Mouse (Mus musculus): Measurements from ENCODE around the gene Tenm2. TPM values are rescaled to one million over a fixed set of nuclear protein-coding genes. Genes with fewer than 3 reads are reported as not detected.

Gene Tenm2
- total and polyA plus RNA-seq, 3 experiments, result not detected

- Histone ChIP-seq H3K4me1 (ENCODE audit: control insufficient read depth in 1 of 2, insufficient read depth in 2 of 2, low read length in 2 of 2) (no peaks in the 10 kb centered on the region), H3K79me2 (ENCODE audit: control insufficient read depth, insufficient read depth, low read length, poor library complexity) (no peaks in the 10 kb centered on the region), H3K9ac (ENCODE audit: control insufficient read depth, low read depth, low read length, poor library complexity, severe bottlenecking) (no peak overlapping the region), H3K4me3 (ENCODE audit: control insufficient read depth in 1 of 2, insufficient read depth in 1 of 2, low read depth in 2 of 2, low read length in 2 of 2) (no peak overlapping the region), H3K27ac (ENCODE audit: control insufficient read depth, low read depth, low read length) (no peak overlapping the region), H3K36me3 (ENCODE audit: control insufficient read depth in 1 of 2, insufficient read depth in 2 of 2, low read length in 2 of 2) (no peaks in the 10 kb centered on the region), H3K9me3 (replicated peaks; ENCODE audit: insufficient read depth, low read length) (no peaks in the 10 kb centered on the region), H3K27me3 (ENCODE audit: control insufficient read depth in 1 of 2, insufficient read depth in 2 of 2, low read length in 2 of 2) (no peaks in the 10 kb centered on the region)
- TF ChIP-seq USF1 (IDR thresholded peaks at IDR 0.05; ENCODE audit: low read depth, low read length), result no peak
- no peak for TF ChIP-seq E2F4 (IDR thresholded peaks at IDR 0.05; ENCODE audit: borderline replicate concordance, low read depth, low read length)
- no peak for TF ChIP-seq USF2 (IDR thresholded peaks at IDR 0.05; ENCODE audit: borderline replicate concordance in 1 of 2, insufficient read depth in 1 of 2, low read depth in 1 of 2, low read length in 2 of 2)
- no peak for TF ChIP-seq RCOR1 (IDR thresholded peaks at IDR 0.05; ENCODE audit: low read depth, low read length)
- TF ChIP-seq CHD2 (IDR thresholded peaks at IDR 0.05; ENCODE audit: low read length), result no peak
- no peak for TF ChIP-seq CHD1 (IDR thresholded peaks at IDR 0.05; ENCODE audit: low read depth, low read length)
- no peak for TF ChIP-seq POLR2AphosphoS5 (IDR thresholded peaks at IDR 0.05; ENCODE audit: borderline replicate concordance, low read depth, low read length)
- TF ChIP-seq RAD21 (IDR thresholded peaks at IDR 0.05; ENCODE audit: low read depth, low read length), result no peak
- no peak for TF ChIP-seq MAZ (IDR thresholded peaks at IDR 0.05; ENCODE audit: low read depth, low read length)
- TF ChIP-seq MYB (IDR thresholded peaks at IDR 0.05; ENCODE audit: low read depth, low read length), result no peak
- TF ChIP-seq HCFC1 (IDR thresholded peaks at IDR 0.05; ENCODE audit: low read depth, low read length), result no peak
- no peak for TF ChIP-seq TBP (IDR thresholded peaks at IDR 0.05; ENCODE audit: low read depth, low read length)
- DNase-seq (ENCODE audit: low read depth, low spot score), result no peak
Measured at GRCm38 (mm10) chr11:36052091-36052490, 1183.7 kb downstream of the Tenm2 start.

GRCm38 (mm10) chr11:36049547-36049946, 1186.2 kb downstream of the Tenm2 start:
- Histone ChIP-seq H3K27ac (ENCODE audit: control insufficient read depth, low read depth, low read length) (no peak overlapping the region), H3K9me3 (replicated peaks; ENCODE audit: insufficient read depth, low read length) (no peaks in the 10 kb centered on the region), H3K36me3 (ENCODE audit: control insufficient read depth in 1 of 2, insufficient read depth in 2 of 2, low read length in 2 of 2) (no peaks in the 10 kb centered on the region), H3K79me2 (ENCODE audit: control insufficient read depth, insufficient read depth, low read length, poor library complexity) (no peaks in the 10 kb centered on the region), H3K4me1 (ENCODE audit: control insufficient read depth in 1 of 2, insufficient read depth in 2 of 2, low read length in 2 of 2) (no peaks in the 10 kb centered on the region), H3K27me3 (ENCODE audit: control insufficient read depth in 1 of 2, insufficient read depth in 2 of 2, low read length in 2 of 2) (no peaks in the 10 kb centered on the region), H3K9ac (ENCODE audit: control insufficient read depth, low read depth, low read length, poor library complexity, severe bottlenecking) (no peak overlapping the region), H3K4me3 (ENCODE audit: control insufficient read depth in 1 of 2, insufficient read depth in 1 of 2, low read depth in 2 of 2, low read length in 2 of 2) (no peak overlapping the region)
- no peak for DNase-seq (ENCODE audit: low read depth, low spot score)
- TF ChIP-seq TBP (IDR thresholded peaks at IDR 0.05; ENCODE audit: low read depth, low read length) (no peak), MAZ (IDR thresholded peaks at IDR 0.05; ENCODE audit: low read depth, low read length) (no peak), TCF12 (IDR thresholded peaks at IDR 0.05; ENCODE audit: low read depth, low read length) (no peak), ZKSCAN1 (IDR thresholded peaks at IDR 0.05; ENCODE audit: low read depth, low read length) (no peak), MYC (IDR thresholded peaks at IDR 0.05; ENCODE audit: low read depth, low read length) (no peak), POLR2A (IDR thresholded peaks at IDR 0.05; ENCODE audit: control insufficient read depth in 1 of 2, insufficient read depth in 1 of 2, low read depth in 1 of 2, low read length in 2 of 2, poor library complexity in 1 of 2) (no peak), GATA1 (IDR thresholded peaks at IDR 0.05; ENCODE audit: low read depth, low read length) (no peak)

Data from MEL (cell line).